Mouse (Mus musculus): Measurements from ENCODE around the gene Ccdc32. TPM values are rescaled to one million over a fixed set of nuclear protein-coding genes. Genes with fewer than 3 reads are reported as not detected.
A peak's percentile ranks its signal among the peaks of the same experiment; 100 is the strongest.

Gene Ccdc32
- polyA plus RNA-seq, 1 experiment, result 10.3 TPM

DNA sequence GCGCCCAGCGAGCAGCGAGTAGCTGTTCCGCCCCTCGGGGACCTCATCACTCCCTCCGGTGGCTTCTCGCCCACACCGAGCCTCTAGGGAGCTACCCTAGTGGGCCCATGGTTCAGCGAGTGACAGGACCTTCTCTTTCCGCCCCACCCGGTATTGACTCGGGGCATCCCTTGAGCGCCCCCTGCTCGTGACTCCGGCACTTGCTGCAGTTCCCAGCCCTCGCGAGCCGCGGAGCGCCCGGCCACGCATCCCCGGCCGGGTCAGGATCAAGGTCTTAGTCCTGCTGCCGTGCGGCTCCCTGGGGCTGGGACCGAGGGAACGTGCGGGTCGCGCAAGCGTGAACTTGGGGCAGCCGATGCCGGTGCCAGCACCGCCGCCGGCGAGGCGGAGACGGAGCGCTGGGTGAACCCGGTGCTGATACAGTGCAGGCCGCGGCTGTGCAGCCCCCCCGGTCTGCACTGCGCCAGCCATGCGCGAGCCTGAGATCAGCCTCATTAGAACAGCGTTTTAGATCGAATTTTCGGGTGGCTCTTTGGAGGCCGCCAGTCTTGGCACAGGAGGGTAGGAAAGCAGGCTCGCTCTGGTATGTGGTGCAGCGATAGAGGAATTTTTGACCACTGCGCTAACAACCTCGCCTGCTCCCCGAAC is 52.8 kb downstream of the Ccdc32 start:
- TF ChIP-seq MYOD1 (IDR thresholded peaks at IDR 0.05; ENCODE audit: control insufficient read depth in 1 of 3, insufficient read length in 2 of 3, low read depth in 2 of 3) (no peak), USF1 (IDR thresholded peaks at IDR 0.05; ENCODE audit: low read depth) (no peak), POLR2A (IDR thresholded peaks at IDR 0.05; ENCODE audit: insufficient read length, low read depth) (peak; percentile 49), TCF3 (IDR thresholded peaks at IDR 0.05; ENCODE audit: insufficient read length, low read depth) (no peak)
- Histone ChIP-seq H3K36me3 (ENCODE audit: control insufficient read depth, insufficient read depth) (no peaks in the 10 kb centered on the region), H3ac (ENCODE audit: control insufficient read depth, insufficient read length) (peak overlapping the region; percentile 16), H3K27me3 (ENCODE audit: control insufficient read depth, insufficient read depth, insufficient read length) (no peaks in the 10 kb centered on the region), H3K4me2 (ENCODE audit: low read depth) (peak overlapping the region; percentile 96), H3K4me3 (peak overlapping the region; percentile 20), H3K79me2 (ENCODE audit: control insufficient read depth, insufficient read depth) (no peaks in the 10 kb centered on the region)

DNA sequence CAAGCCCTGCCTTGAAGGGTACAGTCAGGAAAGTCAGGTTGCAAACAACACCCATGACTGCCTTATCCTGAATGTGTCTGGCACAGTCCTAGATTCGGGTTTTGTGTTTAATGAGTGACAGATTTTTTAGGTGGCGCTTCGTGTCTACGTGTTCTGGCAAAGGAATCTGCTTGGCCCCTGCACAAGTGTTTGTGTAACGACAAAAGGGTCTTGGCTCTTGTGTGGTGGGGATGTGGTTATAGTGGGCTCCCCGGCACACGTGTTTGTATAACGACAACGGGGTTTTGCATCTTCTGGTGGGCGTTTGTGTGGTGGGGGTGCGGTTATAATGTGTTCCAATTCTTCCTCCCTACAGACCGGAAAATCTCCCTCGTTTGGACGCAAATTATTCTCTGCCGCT is 53.3 kb downstream of the Ccdc32 start:
- H3K4me2 ChIP-seq (ENCODE audit: low read depth), result peak overlapping the region; percentile 96
- H3K36me3 ChIP-seq (ENCODE audit: control insufficient read depth, insufficient read depth), result no peaks in the 10 kb centered on the region
- peak overlapping the region; percentile 16 for H3ac ChIP-seq (ENCODE audit: control insufficient read depth, insufficient read length)

DNA sequence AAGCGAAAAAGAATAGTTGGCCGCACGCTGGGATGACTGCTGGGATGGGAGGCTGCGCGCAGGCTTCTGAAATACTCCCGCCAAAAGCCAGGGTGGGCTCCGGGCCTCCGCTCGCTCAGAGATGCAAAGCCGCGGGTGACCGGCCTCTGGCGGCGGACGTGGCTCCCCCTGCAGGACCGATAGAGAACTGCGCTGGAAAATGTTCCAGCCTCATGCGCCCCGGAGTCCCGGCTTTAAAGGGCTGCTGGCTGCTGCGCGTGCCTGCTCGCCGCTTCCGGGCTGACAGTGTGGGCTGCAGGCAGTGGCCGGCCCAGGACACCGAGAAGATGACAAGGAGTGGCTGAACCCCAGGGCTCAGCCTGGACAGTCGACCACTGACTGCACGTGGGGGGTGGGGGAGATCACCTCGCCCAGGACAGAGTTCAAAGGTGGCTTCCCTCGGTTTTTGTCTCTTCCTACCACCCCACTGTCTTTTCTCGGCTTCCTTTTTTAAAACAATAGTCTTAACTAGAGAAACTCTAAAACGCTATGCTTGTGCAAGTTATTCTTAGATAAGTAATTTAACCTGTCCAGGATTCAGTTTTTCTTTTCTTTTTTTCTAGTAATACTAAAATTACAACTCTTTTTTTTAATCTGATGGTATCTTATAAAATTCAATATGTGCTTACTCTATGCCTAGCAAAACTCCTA is 56.4 kb downstream of the Ccdc32 start:
- Histone ChIP-seq H3K4me3 (no peak overlapping the region), H3ac (ENCODE audit: control insufficient read depth, insufficient read length) (no peak overlapping the region), H3K27me3 (ENCODE audit: control insufficient read depth, insufficient read depth, insufficient read length) (no peaks in the 10 kb centered on the region), H3K4me2 (ENCODE audit: low read depth) (peak overlapping the region; percentile 77), H3K36me3 (ENCODE audit: control insufficient read depth, insufficient read depth) (no peaks in the 10 kb centered on the region), H3K79me2 (ENCODE audit: control insufficient read depth, insufficient read depth) (no peaks in the 10 kb centered on the region)
- TF ChIP-seq POLR2A (IDR thresholded peaks at IDR 0.05; ENCODE audit: insufficient read length, low read depth), result peak; percentile 18
- no peak for TF ChIP-seq CEBPB (IDR thresholded peaks at IDR 0.05; ENCODE audit: insufficient read depth, poor library complexity, severe bottlenecking)

More for the DNA sequence above, 53.3 kb downstream of the Ccdc32 start:
- Histone ChIP-seq H3K27me3 (ENCODE audit: control insufficient read depth, insufficient read depth, insufficient read length) (no peaks in the 10 kb centered on the region), H3K79me2 (ENCODE audit: control insufficient read depth, insufficient read depth) (no peaks in the 10 kb centered on the region), H3K4me3 (peak overlapping the region; percentile 20)
- TF ChIP-seq MYOD1 (IDR thresholded peaks at IDR 0.05; ENCODE audit: control insufficient read depth in 1 of 3, insufficient read length in 2 of 3, low read depth in 2 of 3) (no peak), SRF (IDR thresholded peaks at IDR 0.05; ENCODE audit: control insufficient read depth, insufficient read length, low read depth) (no peak), E2F4 (IDR thresholded peaks at IDR 0.05; ENCODE audit: insufficient read depth) (no peak)

DNA sequence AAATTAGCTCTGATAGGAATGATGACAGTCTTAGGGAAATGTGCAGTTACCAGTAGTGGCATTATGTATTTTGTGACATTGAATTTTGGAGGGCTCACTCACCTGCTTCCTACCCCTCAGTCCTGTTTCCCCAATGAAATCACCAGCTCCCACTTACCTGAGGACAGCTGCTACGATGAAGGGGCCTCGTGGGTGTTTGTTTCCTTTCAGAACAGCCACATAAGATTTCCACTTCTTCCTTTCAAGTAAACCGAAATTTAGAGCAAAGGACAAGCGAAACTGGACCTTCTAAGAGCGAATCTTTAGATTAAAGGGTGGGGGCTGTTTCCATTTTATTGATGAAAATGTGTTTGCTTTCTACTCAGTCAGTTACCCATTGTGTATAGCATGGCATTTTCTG is 57.1 kb downstream of the Ccdc32 start:
- Histone ChIP-seq H3K4me3 (no peak overlapping the region), H3K36me3 (ENCODE audit: control insufficient read depth, insufficient read depth) (no peaks in the 10 kb centered on the region), H3K4me2 (ENCODE audit: low read depth) (no peak overlapping the region), H3ac (ENCODE audit: control insufficient read depth, insufficient read length) (no peak overlapping the region), H3K27me3 (ENCODE audit: control insufficient read depth, insufficient read depth, insufficient read length) (no peaks in the 10 kb centered on the region), H3K79me2 (ENCODE audit: control insufficient read depth, insufficient read depth) (no peaks in the 10 kb centered on the region)
- TF ChIP-seq TCF3 (IDR thresholded peaks at IDR 0.05; ENCODE audit: insufficient read length, low read depth), result no peak
- no peak for TF ChIP-seq E2F4 (IDR thresholded peaks at IDR 0.05; ENCODE audit: insufficient read depth)
- no peak for TF ChIP-seq POLR2AphosphoS2 (IDR thresholded peaks at IDR 0.05; ENCODE audit: insufficient read length, low read depth)
- no peak for TF ChIP-seq CEBPB (IDR thresholded peaks at IDR 0.05; ENCODE audit: insufficient read depth, poor library complexity, severe bottlenecking)
- no peak for TF ChIP-seq MYOG (IDR thresholded peaks at IDR 0.05; ENCODE audit: control insufficient read depth in 1 of 3, insufficient read depth in 1 of 3, insufficient read length in 2 of 3, low read depth in 2 of 3)

DNA sequence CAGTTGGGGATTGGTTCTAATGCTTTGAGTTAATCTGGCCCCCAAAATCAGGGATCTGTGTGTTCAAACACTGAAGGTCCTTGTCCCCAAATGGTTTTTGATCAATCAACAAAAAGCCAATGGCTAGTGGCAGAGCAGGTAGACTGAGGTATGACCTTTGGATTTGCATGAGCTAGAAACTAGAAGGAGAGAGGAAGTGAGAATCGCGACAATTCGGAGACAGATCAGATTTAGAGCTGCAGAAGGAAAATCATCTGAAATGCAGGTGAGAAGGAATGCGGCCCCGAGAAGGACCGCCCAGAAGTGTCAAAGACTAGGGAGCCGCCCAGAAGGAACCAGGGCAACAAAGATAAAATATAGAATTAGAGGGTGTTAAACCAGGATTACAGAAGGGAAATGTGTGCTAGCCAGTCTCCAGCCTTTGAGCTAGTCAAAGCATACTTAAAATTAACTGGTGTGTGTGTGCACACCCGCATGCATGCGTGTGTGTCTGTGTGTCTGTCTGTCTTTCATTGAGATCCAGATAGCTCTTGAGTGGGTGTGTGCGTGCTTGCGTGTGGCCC is 59.5 kb downstream of the Ccdc32 start:
- Histone ChIP-seq H3K79me2 (ENCODE audit: control insufficient read depth, insufficient read depth) (no peaks in the 10 kb centered on the region), H3K27me3 (ENCODE audit: control insufficient read depth, insufficient read depth, insufficient read length) (no peaks in the 10 kb centered on the region), H3ac (ENCODE audit: control insufficient read depth, insufficient read length) (no peak overlapping the region), H3K4me2 (ENCODE audit: low read depth) (no peak overlapping the region), H3K36me3 (ENCODE audit: control insufficient read depth, insufficient read depth) (no peaks in the 10 kb centered on the region), H3K4me3 (no peak overlapping the region)
- TF ChIP-seq CEBPB (IDR thresholded peaks at IDR 0.05; ENCODE audit: insufficient read depth, poor library complexity, severe bottlenecking) (no peak), TCF12 (IDR thresholded peaks at IDR 0.05; ENCODE audit: insufficient read depth, poor library complexity, severe bottlenecking) (no peak), E2F4 (IDR thresholded peaks at IDR 0.05; ENCODE audit: insufficient read depth) (no peak), POLR2A (IDR thresholded peaks at IDR 0.05; ENCODE audit: insufficient read length, low read depth) (no peak), POLR2AphosphoS2 (IDR thresholded peaks at IDR 0.05; ENCODE audit: insufficient read length, low read depth) (no peak), USF1 (IDR thresholded peaks at IDR 0.05; ENCODE audit: low read depth) (no peak), SRF (IDR thresholded peaks at IDR 0.05; ENCODE audit: control insufficient read depth, insufficient read length, low read depth) (no peak)

Other genes starting within 250 kb of the Ccdc32 start
- gene Disp2, start 249.7 kb downstream of the Ccdc32 start, polyA plus RNA-seq (2012; fragmentation: generic; extraction: Trizol), result 0.06 TPM
- 42.2 TPM for gene Knstrn, start 215.4 kb downstream of the Ccdc32 start, polyA plus RNA-seq (2012; fragmentation: generic; extraction: Trizol)
- 35.3 TPM for gene Ivd, start 167.4 kb downstream of the Ccdc32 start, polyA plus RNA-seq (2012; fragmentation: generic; extraction: Trizol)
- 12.0 TPM for gene Bahd1, start 129.0 kb downstream of the Ccdc32 start, polyA plus RNA-seq (2012; fragmentation: generic; extraction: Trizol)
- 25.4 TPM for gene Chst14, start 102.9 kb downstream of the Ccdc32 start, polyA plus RNA-seq (2012; fragmentation: generic; extraction: Trizol)
- 3.8 TPM for gene Rpusd2, start 5.4 kb upstream of the Ccdc32 start, polyA plus RNA-seq (2012; fragmentation: generic; extraction: Trizol)
- 1.4 TPM for gene Knl1, start 17.7 kb upstream of the Ccdc32 start, polyA plus RNA-seq (2012; fragmentation: generic; extraction: Trizol)
- 8.7 TPM for gene Rad51, start 83.4 kb upstream of the Ccdc32 start, polyA plus RNA-seq (2012; fragmentation: generic; extraction: Trizol)
- gene Rmdn3, start 127.6 kb upstream of the Ccdc32 start, polyA plus RNA-seq (2012; fragmentation: generic; extraction: Trizol), result 20.7 TPM
- 90.4 TPM for gene Gchfr, start 138.4 kb upstream of the Ccdc32 start, polyA plus RNA-seq (2012; fragmentation: generic; extraction: Trizol)
- gene Gm14137, start 145.1 kb upstream of the Ccdc32 start, polyA plus RNA-seq (2012; fragmentation: generic; extraction: Trizol), result 6.3 TPM
- gene Zfyve19, start 179.2 kb upstream of the Ccdc32 start, polyA plus RNA-seq (2012; fragmentation: generic; extraction: Trizol), result 23.2 TPM
- 17.2 TPM for gene Dnajc17, start 179.4 kb upstream of the Ccdc32 start, polyA plus RNA-seq (2012; fragmentation: generic; extraction: Trizol)
- gene Ppp1r14d, start 200.5 kb upstream of the Ccdc32 start, polyA plus RNA-seq (2012; fragmentation: generic; extraction: Trizol), result 0.13 TPM
- gene Spint1, start 208.0 kb upstream of the Ccdc32 start, polyA plus RNA-seq (2012; fragmentation: generic; extraction: Trizol), result 0.12 TPM
- gene Rhov, start 241.9 kb upstream of the Ccdc32 start, polyA plus RNA-seq (2012; fragmentation: generic; extraction: Trizol), result 0.35 TPM

Measured in myocyte (in vitro differentiated cells).